Mouse (Mus musculus): ENCODE measurements around the gene Eif4e. TPM values are rescaled to one million over a fixed set of nuclear protein-coding genes. Genes with fewer than 3 reads are reported as not detected.
A peak's percentile ranks its signal among the peaks of the same experiment; 100 is the strongest.

The Eif4e gene
- polyA plus RNA-seq, 1 experiment from 2014 or later, result 321 TPM

DNA sequence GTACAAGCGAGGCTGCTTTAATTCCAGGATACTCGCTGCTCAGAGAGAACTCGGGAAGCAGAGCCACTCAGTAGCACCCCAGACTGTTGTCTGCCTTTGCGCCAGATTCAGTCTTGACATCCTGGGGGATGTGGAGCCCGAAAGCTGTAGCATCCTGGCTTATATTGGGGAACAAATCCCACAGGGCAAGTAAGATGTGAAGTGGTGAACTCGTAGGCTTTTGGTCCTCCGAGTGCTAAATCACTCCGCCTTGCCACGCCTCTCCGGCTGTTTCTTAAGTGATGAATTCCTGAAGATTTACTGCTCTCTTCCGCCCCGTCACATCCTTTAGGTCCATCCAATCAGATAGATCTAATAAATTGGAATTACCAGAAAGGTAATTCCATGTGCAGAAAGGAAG lies 12.7 kb upstream of the Eif4e start:
- peak overlapping the region; percentile 42 for H3K4me2 ChIP-seq (ENCODE audit: low read depth, low read length)
- H3K9me3 ChIP-seq (ENCODE audit: control insufficient read depth, low read length), result no peaks in the 10 kb centered on the region
- H3K27me3 ChIP-seq (ENCODE audit: control insufficient read depth, insufficient read depth, low read length), result no peaks in the 10 kb centered on the region
- 12% methylated on average over 12 of the region's 12 CpGs for WGBS
- no peak overlapping the region for H3K9ac ChIP-seq (replicated peaks; ENCODE audit: low read depth, low read length)
- H3K27ac ChIP-seq (ENCODE audit: low read depth, low read length), result no peak overlapping the region
- H3K4me1 ChIP-seq (ENCODE audit: control insufficient read depth, insufficient read depth, low read length), result 0 out of 2 replicates have a peak, but pooled peaks cover 3% of the 10 kb centered on the region
- H3K36me3 ChIP-seq (ENCODE audit: control insufficient read depth, insufficient read depth, low read length), result no peaks in the 10 kb centered on the region
- peak; percentile 55; the same call in 1 of the 2 replicates for ATAC-seq (ENCODE audit: low read depth)
- H3K4me3 ChIP-seq (ENCODE audit: low read depth, low read length), result peak overlapping the region; percentile 24

DNA sequence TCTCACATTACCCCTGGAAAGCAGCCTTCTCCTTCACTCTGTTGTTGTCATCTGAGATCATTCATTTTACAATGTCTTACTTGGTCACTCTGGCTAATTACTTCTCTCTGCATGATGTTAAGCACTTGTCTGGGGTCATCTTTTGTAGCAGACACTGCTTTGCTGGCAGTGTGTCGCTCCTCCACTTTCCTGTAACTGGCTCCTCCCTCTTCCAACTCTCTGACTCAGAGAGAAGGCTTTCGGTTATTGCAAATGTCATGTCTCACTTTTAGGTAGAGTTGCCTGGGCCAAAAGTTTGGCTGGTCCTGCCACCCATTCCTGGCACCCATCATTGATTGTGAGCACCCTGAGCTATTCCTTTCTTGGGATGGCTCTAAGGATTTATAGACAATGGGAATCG lies 11.2 kb upstream of the Eif4e start:
- WGBS, result 37% methylated on average over 3 of the region's 3 CpGs
- H3K27me3 ChIP-seq (ENCODE audit: control insufficient read depth, insufficient read depth, low read length), result no peaks in the 10 kb centered on the region
- H3K4me2 ChIP-seq (ENCODE audit: low read depth, low read length), result no peak overlapping the region
- H3K9ac ChIP-seq (replicated peaks; ENCODE audit: low read depth, low read length), result no peak overlapping the region
- no peak for ATAC-seq (ENCODE audit: low read depth)
- H3K9me3 ChIP-seq (ENCODE audit: control insufficient read depth, low read length), result no peaks in the 10 kb centered on the region
- 0 out of 2 replicates have a peak, but pooled peaks cover 3% of the 10 kb centered on the region for H3K4me1 ChIP-seq (ENCODE audit: control insufficient read depth, insufficient read depth, low read length)
- H3K4me3 ChIP-seq (ENCODE audit: low read depth, low read length), result no peak overlapping the region
- no peaks in the 10 kb centered on the region for H3K36me3 ChIP-seq (ENCODE audit: control insufficient read depth, insufficient read depth, low read length)
- no peak overlapping the region for H3K27ac ChIP-seq (ENCODE audit: low read depth, low read length)

DNA sequence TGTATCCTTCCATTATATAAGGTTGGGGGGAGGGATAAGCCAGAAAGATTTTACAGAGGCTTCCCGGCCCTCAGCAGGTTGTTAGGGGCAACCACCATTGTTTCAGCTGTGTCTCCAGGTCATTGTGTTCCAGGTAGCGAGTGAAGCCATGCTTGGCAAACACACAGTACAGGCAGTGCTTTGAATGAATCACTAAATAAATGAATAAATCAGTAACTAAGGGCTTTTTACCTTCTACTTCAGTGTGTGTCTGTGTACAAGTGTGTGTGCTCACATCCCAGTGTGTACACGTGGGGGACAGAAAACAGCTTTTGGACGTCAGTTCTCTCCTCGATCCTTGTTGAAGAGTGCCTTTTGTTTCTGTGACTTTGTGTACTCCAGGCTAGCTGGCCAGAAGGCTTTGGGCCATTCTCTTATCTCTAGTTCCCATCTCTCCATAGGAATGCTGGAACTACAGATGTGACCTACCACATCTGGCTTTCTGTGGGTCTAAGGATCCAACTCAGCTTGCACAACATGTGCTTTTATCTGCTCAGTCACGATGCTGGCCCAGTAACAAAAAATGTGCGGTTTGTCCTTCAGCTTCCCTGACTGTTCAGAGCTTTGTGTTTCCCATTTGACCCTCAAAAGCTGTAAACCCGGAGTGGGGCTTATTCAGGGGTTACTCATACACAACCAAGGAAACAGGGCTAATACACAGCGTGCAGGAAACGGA lies 10.2 kb upstream of the Eif4e start:
- H3K36me3 ChIP-seq (ENCODE audit: control insufficient read depth, insufficient read depth, low read length), result no peaks in the 10 kb centered on the region
- WGBS, result 20% methylated on average over 10 of the region's 10 CpGs
- 0 out of 2 replicates have a peak, but pooled peaks cover 3% of the 10 kb centered on the region for H3K4me1 ChIP-seq (ENCODE audit: control insufficient read depth, insufficient read depth, low read length)
- no peak overlapping the region for H3K27ac ChIP-seq (ENCODE audit: low read depth, low read length)
- no peaks in the 10 kb centered on the region for H3K9me3 ChIP-seq (ENCODE audit: control insufficient read depth, low read length)
- ATAC-seq (ENCODE audit: low read depth), result peak; percentile 28; the same call in 1 of the 2 replicates
- H3K4me3 ChIP-seq (ENCODE audit: low read depth, low read length), result no peak overlapping the region
- H3K4me2 ChIP-seq (ENCODE audit: low read depth, low read length), result no peak overlapping the region
- H3K9ac ChIP-seq (replicated peaks; ENCODE audit: low read depth, low read length), result no peak overlapping the region
- H3K27me3 ChIP-seq (ENCODE audit: control insufficient read depth, insufficient read depth, low read length), result no peaks in the 10 kb centered on the region

DNA sequence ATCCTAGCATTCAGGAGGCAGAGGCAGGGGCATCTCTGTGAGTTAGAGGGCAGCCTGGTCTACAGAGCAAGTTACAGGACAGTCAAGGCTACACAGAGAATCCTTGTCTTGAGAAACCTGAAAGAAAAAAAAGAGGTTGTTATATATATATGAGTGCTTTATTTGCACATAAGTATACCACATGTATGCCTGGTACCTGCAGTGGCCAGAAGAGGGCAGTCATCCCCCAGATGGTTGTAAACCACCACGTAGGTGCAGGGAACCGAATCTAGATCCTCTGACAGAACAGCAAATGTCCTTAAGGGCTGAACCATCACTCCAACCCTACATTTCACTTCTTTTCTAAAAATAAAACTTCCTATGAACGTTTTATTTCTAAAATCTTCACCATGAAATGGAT lies 8.1 kb upstream of the Eif4e start:
- Histone ChIP-seq H3K4me3 (ENCODE audit: low read depth, low read length) (no peak overlapping the region), H3K9ac (replicated peaks; ENCODE audit: low read depth, low read length) (no peak overlapping the region), H3K4me2 (ENCODE audit: low read depth, low read length) (no peak overlapping the region), H3K27me3 (ENCODE audit: control insufficient read depth, insufficient read depth, low read length) (no peaks in the 10 kb centered on the region), H3K4me1 (ENCODE audit: control insufficient read depth, insufficient read depth, low read length) (0 out of 2 replicates have a peak, but pooled peaks cover 3% of the 10 kb centered on the region), H3K9me3 (ENCODE audit: control insufficient read depth, low read length) (no peaks in the 10 kb centered on the region), H3K36me3 (ENCODE audit: control insufficient read depth, insufficient read depth, low read length) (no peaks in the 10 kb centered on the region), H3K27ac (ENCODE audit: low read depth, low read length) (no peak overlapping the region)
- ATAC-seq (ENCODE audit: low read depth), result no peak
- 67% methylated on average over 3 of the region's 3 CpGs for WGBS

DNA sequence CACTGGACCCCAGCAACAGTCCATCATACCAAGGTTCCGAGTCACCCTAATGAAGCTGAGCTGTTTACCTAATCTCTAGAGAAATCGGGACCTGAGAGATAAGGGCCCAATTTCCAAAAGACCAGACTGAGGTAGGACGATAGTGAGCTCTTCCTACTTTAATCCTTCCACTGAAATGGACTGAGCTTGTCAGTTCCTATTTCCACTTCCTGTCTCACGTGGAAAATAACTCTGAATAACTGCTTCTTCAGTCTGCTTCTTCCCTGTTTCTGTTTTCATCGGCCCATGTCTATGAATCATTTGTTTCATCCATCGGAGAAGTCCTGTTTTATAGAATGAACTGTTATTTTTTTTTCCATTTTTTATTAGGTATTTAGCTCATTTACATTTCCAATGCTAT lies 6.8 kb upstream of the Eif4e start:
- Histone ChIP-seq H3K27me3 (ENCODE audit: control insufficient read depth, insufficient read depth, low read length) (no peaks in the 10 kb centered on the region), H3K4me1 (ENCODE audit: control insufficient read depth, insufficient read depth, low read length) (no peaks in the 10 kb centered on the region), H3K36me3 (ENCODE audit: control insufficient read depth, insufficient read depth, low read length) (no peaks in the 10 kb centered on the region), H3K4me2 (ENCODE audit: low read depth, low read length) (no peak overlapping the region), H3K27ac (ENCODE audit: low read depth, low read length) (no peak overlapping the region), H3K9me3 (ENCODE audit: control insufficient read depth, low read length) (no peaks in the 10 kb centered on the region), H3K9ac (replicated peaks; ENCODE audit: low read depth, low read length) (no peak overlapping the region), H3K4me3 (ENCODE audit: low read depth, low read length) (no peak overlapping the region)
- no peak for ATAC-seq (ENCODE audit: low read depth)
- WGBS, result 89% methylated on average over 6 of the region's 6 CpGs

DNA sequence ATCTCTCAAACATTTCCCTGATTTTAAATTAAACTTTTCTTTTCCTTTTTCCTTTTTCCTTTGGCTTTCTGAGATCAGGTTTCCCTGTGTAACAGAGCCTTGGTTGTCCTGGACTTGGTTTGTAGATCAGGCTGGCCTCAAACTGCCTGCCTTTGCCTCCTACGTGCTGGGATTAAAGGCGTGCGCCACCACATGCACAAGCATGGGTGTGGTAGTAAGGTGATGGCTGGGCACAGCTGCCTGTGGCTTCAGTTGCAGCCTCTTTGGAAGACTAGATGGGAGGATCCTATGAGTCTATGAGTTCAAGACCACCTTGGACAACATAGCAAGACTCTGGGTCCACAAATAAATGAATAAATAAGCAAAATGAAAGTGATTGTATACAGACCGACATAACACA lies 2.0 kb upstream of the Eif4e start:
- Histone ChIP-seq H3K9me3 (ENCODE audit: control insufficient read depth, low read length) (no peaks in the 10 kb centered on the region), H3K27me3 (ENCODE audit: control insufficient read depth, insufficient read depth, low read length) (no peaks in the 10 kb centered on the region), H3K4me1 (ENCODE audit: control insufficient read depth, insufficient read depth, low read length) (peaks cover 7% of the 10 kb centered on the region; the same call in 1 of the 2 replicates), H3K36me3 (ENCODE audit: control insufficient read depth, insufficient read depth, low read length) (no peaks in the 10 kb centered on the region), H3K27ac (ENCODE audit: low read depth, low read length) (no peak overlapping the region), H3K4me3 (ENCODE audit: low read depth, low read length) (no peak overlapping the region), H3K9ac (replicated peaks; ENCODE audit: low read depth, low read length) (no peak overlapping the region), H3K4me2 (ENCODE audit: low read depth, low read length) (no peak overlapping the region)
- ATAC-seq (ENCODE audit: low read depth), result no peak
- WGBS, result 93% methylated on average over 4 of the region's 4 CpGs

DNA sequence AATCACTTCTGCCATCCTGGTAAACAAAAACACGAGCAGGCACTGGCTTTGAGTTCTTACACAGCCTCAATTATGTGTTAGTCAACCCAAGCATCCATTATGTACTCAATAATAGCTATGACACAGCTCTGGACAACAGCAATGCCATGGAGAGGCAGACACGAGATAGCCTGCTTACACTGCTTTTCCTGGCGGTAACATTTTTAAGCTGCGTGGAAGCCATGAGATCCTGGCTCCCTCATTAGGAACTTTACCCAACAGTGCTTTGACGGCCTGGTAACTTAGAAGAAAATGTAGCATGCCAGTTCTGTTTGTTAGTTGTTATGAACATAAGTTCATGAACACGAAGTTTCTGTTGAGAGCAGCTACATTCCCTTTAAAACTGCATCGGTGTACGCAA lies 485 bp upstream of the Eif4e start:
- ATAC-seq (ENCODE audit: low read depth), result no peak
- no peak overlapping the region for H3K27ac ChIP-seq (ENCODE audit: low read depth, low read length)
- no peak overlapping the region; the same call in 1 of the 2 replicates for H3K4me3 ChIP-seq (ENCODE audit: low read depth, low read length)
- no peaks in the 10 kb centered on the region for H3K36me3 ChIP-seq (ENCODE audit: control insufficient read depth, insufficient read depth, low read length)
- H3K27me3 ChIP-seq (ENCODE audit: control insufficient read depth, insufficient read depth, low read length), result no peaks in the 10 kb centered on the region
- no peaks in the 10 kb centered on the region for H3K9me3 ChIP-seq (ENCODE audit: control insufficient read depth, low read length)
- whole genome bisulfite sequencing, result 45% methylated on average over 8 of the region's 8 CpGs
- H3K4me1 ChIP-seq (ENCODE audit: control insufficient read depth, insufficient read depth, low read length), result peaks cover 11% of the 10 kb centered on the region; the same call in 1 of the 2 replicates
- H3K9ac ChIP-seq (replicated peaks; ENCODE audit: low read depth, low read length), result no peak overlapping the region
- no peak overlapping the region; the same call in 1 of the 2 replicates for H3K4me2 ChIP-seq (ENCODE audit: low read depth, low read length)

DNA sequence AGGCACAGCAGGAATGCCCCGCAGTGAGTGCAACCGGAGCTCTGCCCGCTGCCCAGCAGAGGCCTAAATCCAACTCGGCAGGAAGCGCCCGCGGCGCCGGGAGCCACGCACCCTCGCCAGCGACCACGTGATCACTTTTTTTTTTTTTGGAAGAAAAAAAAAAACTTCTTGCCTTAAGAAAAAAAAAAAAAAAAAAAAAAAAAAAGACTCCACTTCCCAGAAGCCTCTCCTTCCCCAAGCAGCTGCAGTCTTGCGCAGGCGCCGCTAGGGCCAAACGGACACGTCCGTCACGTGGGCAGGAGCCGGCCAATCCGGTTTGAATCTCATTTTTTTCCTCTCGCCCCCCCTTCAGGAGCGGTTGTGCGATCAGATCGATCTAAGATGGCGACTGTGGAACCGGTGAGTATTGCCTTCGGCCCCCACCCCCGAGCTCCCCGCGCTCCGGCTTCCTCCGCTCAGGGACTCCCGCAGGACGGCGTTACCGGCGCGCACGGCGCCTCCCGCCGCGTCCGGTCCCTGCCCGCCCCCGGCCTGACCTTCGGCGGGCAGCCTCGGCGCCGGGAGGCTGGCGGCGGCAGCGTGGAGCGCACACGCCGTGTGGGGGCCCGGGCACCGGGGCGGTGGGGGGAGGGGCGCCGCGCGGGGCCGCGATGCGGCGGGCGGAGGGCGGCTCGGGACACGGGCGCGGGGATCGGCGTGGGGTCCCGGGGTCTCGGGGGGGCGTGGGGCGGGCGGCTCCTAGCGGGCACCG lies 1.1 kb downstream of the Eif4e start:
- Histone ChIP-seq H3K27ac (ENCODE audit: low read depth, low read length) (peak overlapping the region; percentile 96), H3K4me1 (ENCODE audit: control insufficient read depth, insufficient read depth, low read length) (peaks cover 18% of the 10 kb centered on the region; the same call in 1 of the 2 replicates), H3K4me3 (ENCODE audit: low read depth, low read length) (peak overlapping the region; percentile 94), H3K9ac (replicated peaks; ENCODE audit: low read depth, low read length) (peak overlapping the region; percentile 95), H3K27me3 (ENCODE audit: control insufficient read depth, insufficient read depth, low read length) (no peaks in the 10 kb centered on the region), H3K9me3 (ENCODE audit: control insufficient read depth, low read length) (no peaks in the 10 kb centered on the region), H3K36me3 (ENCODE audit: control insufficient read depth, insufficient read depth, low read length) (no peaks in the 10 kb centered on the region), H3K4me2 (ENCODE audit: low read depth, low read length) (peak overlapping the region; percentile 68)
- under 1% methylated on average over 76 of the region's 85 CpGs for WGBS
- ATAC-seq (ENCODE audit: low read depth), result peak; percentile 94

DNA sequence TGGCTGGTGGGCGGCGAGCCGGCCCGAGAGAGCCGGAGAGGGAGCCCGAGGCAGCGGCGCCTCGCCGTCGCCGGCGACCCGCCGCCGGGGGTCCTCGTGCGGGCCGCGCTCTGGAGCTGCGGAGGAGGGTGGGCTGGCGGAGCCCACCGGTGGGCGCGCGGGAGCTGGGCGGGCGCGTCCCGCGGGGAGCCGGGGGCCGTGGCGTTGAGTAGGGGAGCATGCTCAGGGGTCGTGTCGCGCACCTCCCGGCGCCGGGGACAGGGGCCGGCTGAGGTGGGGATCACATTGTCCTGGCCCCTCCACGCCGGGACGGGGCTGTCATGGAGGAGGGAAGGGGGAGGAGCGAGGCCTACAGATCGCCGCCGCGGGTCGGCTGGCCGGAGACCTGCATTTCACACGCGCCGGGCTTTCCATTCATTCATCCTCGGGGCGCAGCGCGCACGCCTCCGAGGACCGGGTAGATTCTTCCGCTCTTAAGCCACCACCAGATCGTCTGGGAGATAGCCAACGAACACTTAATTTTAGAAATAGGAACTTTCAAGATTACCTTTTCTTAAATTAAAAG lies 1.8 kb downstream of the Eif4e start:
- under 1% methylated on average over 34 of the region's 64 CpGs for WGBS
- H3K4me1 ChIP-seq (ENCODE audit: control insufficient read depth, insufficient read depth, low read length), result peaks cover 21% of the 10 kb centered on the region; the same call in 1 of the 2 replicates
- peak overlapping the region; percentile 94 for H3K4me3 ChIP-seq (ENCODE audit: low read depth, low read length)
- no peaks in the 10 kb centered on the region for H3K9me3 ChIP-seq (ENCODE audit: control insufficient read depth, low read length)
- peak; percentile 68 for ATAC-seq (ENCODE audit: low read depth)
- peak overlapping the region; percentile 68 for H3K4me2 ChIP-seq (ENCODE audit: low read depth, low read length)
- H3K36me3 ChIP-seq (ENCODE audit: control insufficient read depth, insufficient read depth, low read length), result no peaks in the 10 kb centered on the region
- H3K9ac ChIP-seq (replicated peaks; ENCODE audit: low read depth, low read length), result peak overlapping the region; percentile 95
- peak overlapping the region; percentile 96 for H3K27ac ChIP-seq (ENCODE audit: low read depth, low read length)
- H3K27me3 ChIP-seq (ENCODE audit: control insufficient read depth, insufficient read depth, low read length), result no peaks in the 10 kb centered on the region

Data from neural tube, embryonic 14.5 days (tissue).